Mouse (Mus musculus) heart, postnatal 14 days (tissue): Measurements from ENCODE around the gene Pycr1. TPM values are rescaled to one million over a fixed set of nuclear protein-coding genes. Genes with fewer than 3 reads are reported as not detected.

Source experiments
- DNase-seq, 2 experiments: peaks; one replicate each; pipeline ENCODE4 v3.0.0; 2021 to 2022
- intact Hi-C: fragments of 180-260 bp; cut with DNase I; formaldehyde crosslinking; loops from one replicate; pipeline ENCODE4 v1.15.1; 2025
- total RNA-seq, 2 experiments: library from RNA; stranded (reverse); gene quantifications; 2 replicates each; pipeline ENCODE4 v1.2.3; 2021

Pycr1 gene
- total RNA-seq, 2 experiments from 2014 or later: 1.9 to 2.1 TPM

DNA sequence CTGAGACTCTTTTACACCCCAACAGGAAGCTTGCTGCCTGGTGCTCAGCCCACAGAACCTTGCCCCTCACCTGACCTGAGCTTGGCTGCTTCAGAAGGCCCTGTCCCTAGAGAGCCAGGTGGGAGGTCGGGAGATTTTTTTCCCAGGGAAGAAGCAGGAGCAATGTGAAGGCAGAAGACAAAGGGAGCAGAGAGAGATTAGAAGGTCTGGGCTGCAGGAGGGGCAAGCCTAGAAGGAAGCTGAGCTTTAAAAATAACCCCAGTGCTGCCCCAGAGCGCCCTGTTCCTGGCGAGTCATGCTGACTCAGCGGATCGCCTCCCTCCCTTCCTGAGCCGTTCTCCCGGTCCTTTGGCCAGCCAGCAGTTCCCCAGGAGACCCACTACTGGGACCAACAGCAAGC is 13.7 kb downstream of the Pycr1 start:
- intact Hi-C loops: no loop called here

GRCm38 (mm10) chr11:120629341-120629730 is 14.2 kb downstream of the Pycr1 start:
- intact Hi-C loops: no loop called here
- DNase-seq: no peak

More for the DNA sequence above, 13.7 kb downstream of the Pycr1 start:
- DNase-seq: peak; percentile 70 to 71

DNA sequence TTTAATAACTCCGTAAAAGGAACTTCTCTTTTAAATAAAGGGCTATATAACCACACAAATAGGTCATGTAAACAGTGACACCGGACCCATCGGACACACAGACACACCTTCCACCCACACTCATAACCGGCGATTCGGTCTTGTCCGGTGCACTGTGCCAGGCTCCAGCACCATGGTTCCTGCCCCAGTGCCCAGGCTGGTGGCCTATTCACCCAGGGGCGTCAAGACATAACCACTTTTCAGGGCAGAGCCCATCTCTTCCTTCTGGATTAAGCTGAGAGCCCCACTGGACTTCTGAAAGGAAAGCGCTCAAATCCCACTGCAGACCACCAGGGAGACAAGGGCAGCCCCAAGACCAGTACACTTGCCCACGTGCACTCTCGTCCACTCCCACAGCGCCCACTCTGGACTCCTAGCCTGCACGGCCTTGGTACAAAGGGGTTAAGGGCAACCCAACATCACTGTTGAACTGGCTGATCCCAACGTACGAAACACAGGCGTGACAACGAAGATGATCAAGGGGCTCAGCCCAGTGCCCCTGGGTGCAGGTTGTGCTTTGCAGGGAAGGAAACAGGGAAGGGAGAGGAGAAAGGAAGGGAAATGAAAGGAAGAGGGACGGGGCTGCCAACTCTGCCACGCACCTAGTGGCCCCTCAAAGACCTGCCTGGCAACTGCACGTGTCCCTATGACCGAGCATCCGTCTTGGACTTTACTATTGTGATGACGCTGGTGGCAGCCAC is 14.8 kb downstream of the Pycr1 start:
- no peak for DNase-seq
- intact Hi-C loops: no loop called here

DNA sequence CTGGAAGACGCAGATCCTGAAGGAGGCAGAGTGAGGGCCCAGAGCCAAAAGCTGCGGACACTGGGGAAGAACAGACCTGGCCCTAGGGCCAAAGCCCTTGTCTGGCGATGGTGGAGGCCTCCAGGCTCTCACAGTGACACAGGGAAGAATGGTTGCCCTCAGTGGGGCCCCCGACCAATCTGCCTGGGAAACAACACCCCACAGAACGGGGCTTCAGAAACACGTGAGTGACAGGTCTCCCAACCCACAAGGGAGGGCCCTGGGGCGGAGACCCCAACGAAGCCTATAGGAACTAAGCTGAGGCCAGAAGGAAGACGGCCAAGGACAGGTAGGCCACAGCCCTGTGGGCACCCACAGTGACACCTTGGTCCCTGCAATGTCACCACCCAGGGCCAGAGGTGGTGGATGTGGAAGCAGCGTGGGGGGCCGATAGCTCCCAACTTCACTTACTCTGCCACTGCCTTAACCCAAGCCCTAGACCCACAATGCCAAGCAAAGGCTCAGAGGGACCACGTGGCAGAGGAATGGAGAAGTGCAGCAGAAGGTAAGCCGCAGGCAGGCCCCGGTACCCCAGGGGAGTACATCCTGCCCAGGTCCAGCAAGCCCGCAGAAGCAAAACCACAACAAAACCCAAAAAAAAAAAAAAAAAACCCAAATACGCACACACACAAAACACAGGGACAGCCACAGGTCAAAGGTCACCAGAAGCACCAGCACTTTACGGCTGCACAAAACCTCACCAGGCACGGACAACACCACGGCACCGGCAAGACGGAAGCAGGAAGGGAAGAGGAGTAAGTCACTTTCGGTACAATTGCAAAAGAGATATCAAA is 15.9 kb downstream of the Pycr1 start:
- intact Hi-C loops: no loop called here
- DNase-seq: no peak

DNA sequence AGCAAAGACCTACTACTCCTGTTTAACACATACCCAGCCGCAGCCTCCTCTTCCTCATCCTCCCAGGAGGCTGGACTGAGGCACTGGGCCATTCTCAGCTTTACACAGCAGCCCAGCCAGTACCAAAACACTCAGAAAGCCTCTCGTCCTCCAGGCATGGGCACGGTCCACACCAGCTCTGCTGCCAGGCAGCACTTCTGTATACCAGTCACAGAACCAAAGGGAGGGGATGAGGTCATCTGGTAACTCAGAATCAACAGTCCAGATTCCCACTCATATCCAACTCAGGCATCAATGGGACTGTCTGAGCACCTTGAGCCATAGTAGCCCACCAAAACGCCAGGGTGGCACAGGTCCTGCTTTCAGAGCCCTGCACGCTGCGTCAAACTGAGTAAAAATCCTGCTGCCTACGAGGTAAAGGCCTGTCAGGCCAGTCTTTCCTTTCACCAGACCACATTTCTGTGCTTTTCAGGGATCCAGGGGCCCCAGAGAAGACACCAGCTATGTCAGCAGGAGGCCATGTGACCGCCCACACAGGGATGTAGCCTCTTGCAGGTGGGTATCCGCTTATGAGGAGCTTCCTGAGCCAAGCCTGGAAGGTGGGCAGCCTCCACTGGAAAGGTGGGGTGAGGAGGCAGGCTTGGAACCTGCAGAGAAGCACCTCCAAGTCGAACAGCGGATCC is 16.6 kb downstream of the Pycr1 start:
- intact Hi-C loops: no loop called here
- DNase-seq: no peak

GRCm38 (mm10) chr11:120625152-120625775 is 18.3 kb downstream of the Pycr1 start, which contains the start of gene Sirt7:
Gene Sirt7, minus strand, starts transcription at chr11:120625240.
- no peak for DNase-seq
- intact Hi-C loops: loop anchor here (2.0 kb wide), 1 partner anchor 50 kb away; no protein-coding TSS in a partner anchor

DNA sequence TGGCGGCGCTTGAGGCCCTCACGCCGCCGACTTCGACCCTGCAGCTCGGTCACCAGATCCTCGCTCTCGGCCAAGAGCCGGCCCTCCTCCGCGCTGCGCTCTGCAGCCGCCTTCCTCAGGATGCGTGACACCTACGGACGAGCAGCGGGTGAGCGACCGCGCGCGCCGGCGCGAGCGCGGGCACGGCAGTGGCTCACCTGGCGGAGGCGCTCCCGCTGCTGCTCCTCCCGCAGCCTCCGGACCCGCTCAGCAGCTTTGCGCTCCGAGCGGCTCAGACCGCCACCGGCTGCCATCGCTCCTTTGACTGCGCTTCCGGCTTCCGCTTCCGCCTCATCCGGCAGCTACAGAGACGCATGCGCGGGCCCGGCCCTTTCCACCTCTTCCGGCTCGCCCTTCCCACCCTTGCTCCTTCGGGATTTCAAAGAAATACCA is 18.9 kb downstream of the Pycr1 start:
- peak; percentile 89 to 90 for DNase-seq
- intact Hi-C loops: loop anchor here (2.0 to 5.0 kb wide), 2 partner anchors 50 to 173 kb away; partner anchors contain the start of gene Dus1l

GRCm38 (mm10) chr11:120623961-120624679 is 19.4 kb downstream of the Pycr1 start:
- intact Hi-C loops: loop anchor here (2.0 to 5.0 kb wide), 2 partner anchors 51 to 173 kb away; partner anchors contain the start of gene Dus1l
- DNase-seq: peak; percentile 69 to 80

DNA sequence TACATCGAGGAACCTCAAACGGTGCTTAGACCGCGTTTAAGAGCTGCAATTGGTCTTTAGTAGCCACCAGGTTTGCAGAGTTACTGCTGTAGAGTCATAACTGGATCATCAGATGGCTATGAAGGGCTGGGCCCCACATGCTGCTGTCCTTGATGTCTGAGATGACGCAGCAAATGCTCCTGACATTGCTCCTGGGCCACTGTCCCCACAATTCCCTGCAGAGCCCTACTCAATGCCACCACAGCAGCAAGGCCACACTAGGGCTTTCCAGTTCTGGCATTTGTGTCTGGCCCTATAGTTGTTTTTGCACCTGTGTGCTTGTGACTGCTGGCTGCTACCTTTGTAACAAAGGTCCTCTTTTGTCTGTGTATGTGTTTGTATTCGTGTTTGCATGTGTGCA is 20.8 kb downstream of the Pycr1 start:
- no peak for DNase-seq
- intact Hi-C loops: loop anchor here (5.0 kb wide), 1 partner anchor 174 kb away; the partner anchor contains the start of gene Dus1l

GRCm38 (mm10) chr11:120620195-120620594 is 23.4 kb downstream of the Pycr1 start:
- intact Hi-C loops: loop anchor here (5.0 kb wide), 1 partner anchor 177 kb away; the partner anchor contains the start of gene Dus1l
- DNase-seq: no peak

DNA sequence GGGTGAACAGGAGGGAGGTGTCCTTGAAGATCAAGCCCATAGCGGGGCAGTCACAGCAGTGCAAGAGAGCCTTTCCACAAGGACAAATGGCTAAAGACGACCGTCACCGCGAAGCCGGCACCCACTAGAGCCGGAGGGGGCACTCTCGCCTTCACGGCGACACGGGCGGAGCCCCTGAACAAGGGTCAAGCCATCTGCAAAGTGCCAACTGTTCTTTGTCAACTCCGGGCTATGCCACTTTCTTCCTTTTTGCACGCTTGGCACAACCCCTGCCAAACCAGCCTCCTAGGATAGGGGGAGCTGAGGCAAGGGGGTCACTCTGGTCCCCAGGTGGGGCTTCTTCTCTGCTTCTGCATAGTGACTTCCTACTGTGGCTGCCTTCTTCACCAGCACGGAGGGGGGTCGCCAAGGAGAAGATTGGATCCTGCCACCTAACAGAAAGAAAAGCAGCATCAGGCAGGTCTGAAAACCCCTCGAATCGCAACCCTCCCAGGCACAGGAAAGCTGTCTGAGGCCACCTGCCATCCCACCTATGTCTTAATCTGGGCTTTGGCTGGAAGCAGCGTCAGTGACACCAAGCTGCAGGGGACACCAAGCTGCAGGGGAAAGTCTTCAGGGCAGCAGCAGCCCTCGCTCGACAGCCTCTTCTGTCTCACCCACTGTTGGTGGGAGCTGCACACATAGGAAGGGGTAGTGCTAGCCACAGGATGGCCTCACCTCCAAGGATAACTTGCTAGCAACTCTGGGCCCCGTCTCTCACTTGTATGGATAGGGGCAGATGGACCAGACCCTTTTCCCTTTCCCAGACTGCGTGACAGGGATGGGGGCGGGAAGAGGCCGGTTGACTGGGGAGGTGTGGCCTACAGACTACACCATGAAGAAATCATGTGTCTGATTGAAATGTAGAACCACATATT is 24.7 kb downstream of the Pycr1 start:
- DNase-seq: no peak
- intact Hi-C loops: loop anchor here (2.0 kb wide), 1 partner anchor 94 kb away; the partner anchor contains the start of genes Cenpx and Lrrc45

DNA sequence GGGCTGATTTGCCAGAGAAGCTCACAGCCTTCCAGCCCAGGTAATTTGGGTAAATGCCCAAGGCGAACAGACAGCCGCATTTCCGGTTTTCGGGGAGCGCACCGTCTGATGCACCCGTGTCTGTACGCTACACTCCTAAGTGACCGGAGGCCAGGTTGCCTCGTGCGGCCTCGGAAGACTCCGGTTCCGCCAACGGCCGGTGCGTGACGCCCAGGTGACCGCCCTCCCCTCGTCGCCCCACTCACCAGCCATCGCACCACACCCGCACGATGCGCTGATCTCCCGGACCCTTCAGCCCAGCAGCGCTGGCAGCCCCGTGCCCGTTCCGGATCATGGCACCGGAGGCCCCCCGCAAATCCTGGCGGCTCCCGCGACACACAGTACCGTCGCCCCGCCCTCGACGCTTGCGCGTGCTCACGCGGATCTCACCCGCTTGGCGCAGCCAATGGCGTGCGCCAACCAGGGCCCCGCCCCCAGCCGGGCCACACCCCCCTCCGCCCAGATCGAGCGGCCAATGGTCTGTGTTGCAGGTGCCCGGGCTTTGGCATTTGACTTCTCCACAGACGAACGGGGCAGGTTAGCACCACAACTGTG is 26.0 kb downstream of the Pycr1 start, which contains the start of gene Pcyt2:
Gene Pcyt2, minus strand, starts transcription at position 418 of the 594 bp plus-strand sequence.
- intact Hi-C loops: loop anchor here (2.0 kb wide), 1 partner anchor 95 kb away; the partner anchor contains the start of genes Cenpx and Lrrc45
- DNase-seq: peak; percentile 89 to 94

- DNase-seq: no peak
- intact Hi-C loops: no loop called here
Observed at GRCm38 (mm10) chr11:120616617-120617294, 26.8 kb downstream of the Pycr1 start.

DNA sequence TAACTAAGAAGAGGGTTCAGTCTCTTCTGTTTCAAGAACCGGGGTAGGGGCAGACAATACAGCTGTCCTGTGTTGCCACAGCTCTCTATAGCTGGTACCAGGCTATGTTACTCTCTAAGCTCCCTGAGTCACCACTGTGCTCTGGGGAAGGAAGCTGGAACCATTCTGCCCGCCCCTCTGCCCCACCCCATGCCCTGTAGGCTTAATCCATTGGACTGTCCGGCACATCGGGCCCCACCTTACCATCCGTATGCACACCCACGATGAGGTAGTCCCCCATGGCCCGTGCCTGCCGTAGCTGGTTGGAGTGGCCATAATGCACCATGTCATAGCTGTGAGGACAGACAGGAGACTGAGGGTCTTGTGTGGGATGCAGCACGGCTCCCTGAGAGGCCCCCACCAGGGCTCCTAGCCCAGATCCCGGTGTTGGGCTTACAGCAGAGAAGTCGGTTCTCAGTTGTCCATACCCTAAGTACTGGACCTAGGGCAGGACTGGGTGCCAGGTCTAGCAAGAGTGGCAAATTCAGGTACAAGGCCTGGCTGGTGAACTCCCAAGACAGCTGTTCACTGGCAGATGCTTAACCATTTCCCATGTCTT is 27.9 kb downstream of the Pycr1 start:
- intact Hi-C loops: no loop called here

DNA sequence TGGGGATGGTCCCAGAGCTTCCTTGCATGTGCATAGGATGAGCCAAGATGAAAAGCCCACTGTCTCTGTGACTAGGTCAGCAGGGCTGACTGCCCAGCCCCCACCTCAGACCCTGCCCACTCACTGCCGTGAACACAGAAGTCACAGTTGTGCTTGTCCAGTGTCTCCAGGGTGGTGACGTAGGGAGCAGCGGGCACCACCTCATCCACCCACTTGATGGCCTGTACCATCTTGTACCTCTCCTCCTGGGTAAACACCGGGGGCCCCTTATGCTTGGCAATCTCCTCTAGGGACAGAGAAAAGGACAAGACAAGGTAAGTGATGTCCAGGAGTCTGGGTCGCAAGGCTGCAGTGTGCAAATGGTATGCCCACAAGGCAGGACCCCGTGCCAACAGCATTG is 28.4 kb downstream of the Pycr1 start:
- intact Hi-C loops: no loop called here
- no peak for DNase-seq

More for the DNA sequence above, 27.9 kb downstream of the Pycr1 start:
- DNase-seq: no peak

DNA sequence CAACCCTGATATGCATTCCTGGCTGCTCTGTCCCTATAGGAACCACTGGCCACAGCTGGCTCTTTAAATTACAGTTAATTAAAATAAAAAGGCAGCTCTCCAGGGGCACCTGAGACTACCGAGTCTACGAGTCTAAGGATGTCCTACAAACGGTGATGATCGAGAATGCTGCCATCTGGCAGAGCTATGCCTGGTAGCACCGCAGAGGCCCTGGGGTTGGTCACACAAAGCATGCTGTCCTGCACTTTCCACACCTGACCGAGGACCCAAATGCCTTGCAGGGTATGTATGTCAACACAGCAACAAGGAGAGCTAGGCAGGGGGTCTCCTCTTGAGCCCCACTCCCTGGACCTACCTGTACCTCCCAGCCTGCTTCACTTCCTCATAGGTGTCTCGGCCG is 29.6 kb downstream of the Pycr1 start:
- intact Hi-C loops: no loop called here
- DNase-seq: no peak

DNA sequence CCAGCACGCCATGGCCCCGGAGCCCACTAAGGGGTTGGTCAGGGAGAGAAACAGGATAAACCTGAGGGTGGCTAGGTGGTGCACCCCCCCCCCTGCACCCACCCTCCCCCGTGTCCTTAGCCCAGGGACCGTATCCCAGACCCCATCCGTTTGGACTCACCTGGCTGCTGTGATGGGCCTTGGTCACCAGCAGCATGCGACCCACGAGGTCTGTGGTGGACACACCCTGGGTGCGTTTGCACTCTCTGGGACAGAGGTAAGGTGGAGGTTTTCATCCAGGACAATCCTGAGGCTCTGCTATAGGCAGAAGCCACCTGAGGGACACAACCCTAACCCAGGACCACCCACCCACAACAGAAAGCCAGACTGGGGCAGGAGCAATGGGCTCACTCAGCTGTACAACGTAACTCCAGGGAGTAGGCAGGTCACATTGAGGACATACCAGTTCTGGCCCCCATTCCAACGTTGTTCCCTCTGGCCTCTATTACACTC is 30.0 kb downstream of the Pycr1 start:
- intact Hi-C loops: no loop called here

More for the DNA sequence above, 30.0 kb downstream of the Pycr1 start:
- no peak for DNase-seq
